Mouse (Mus musculus) bone marrow macrophage, adult 2 months (primary cell): ENCODE measurements at regions not wholly inside any gene's neighbourhood (a gene's known extent, or its start where the extent isn't known, plus 50 kb on each side); places are given as distances from the start of the nearest gene placed in this dataset.

Experiments
- H3K27ac ChIP-seq: 2 replicates; pipeline ENCODE4 v1.5.1; 2012; ENCODE audit warnings: low read depth, low read length; ENCODE audit not compliant: insufficient read depth
- H3K4me1 ChIP-seq: 2 replicates; pipeline ENCODE4 v1.6.1; 2012; ENCODE audit warnings: low read length; ENCODE audit not compliant: control insufficient read depth, insufficient read depth
- H3K4me3 ChIP-seq: 2 replicates; pipeline ENCODE4 v1.5.1; 2012; ENCODE audit warnings: mild to moderate bottlenecking, low read length, moderate library complexity; ENCODE audit not compliant: insufficient read depth
- CTCF ChIP-seq: IDR thresholded peaks from 2 replicates; pipeline ENCODE4 v1.5.1; 2012; ENCODE audit warnings: low read depth, mild to moderate bottlenecking, low read length, moderate library complexity
- POLR2A ChIP-seq: IDR thresholded peaks from 2 replicates; pipeline ENCODE4 v1.6.1; 2012; ENCODE audit warnings: mild to moderate bottlenecking, low read depth, low read length, borderline replicate concordance

GRCm38 (mm10) chr11:6731505-6731904 lies 73.2 kb downstream of the Ramp3 start:
- TF ChIP-seq CTCF (no peak), POLR2A (no peak)
- H3K4me3 ChIP-seq = no peak overlapping the region
- no peak overlapping the region for H3K27ac ChIP-seq

More at GRCm38 (mm10) chr11:6731505-6731904, 73.2 kb downstream of the Ramp3 start:
- H3K4me1 ChIP-seq = no peaks in the 10 kb centered on the region
